Mouse (Mus musculus) limb, embryonic 12.5 days (tissue): ENCODE data around the gene Cbx7. TPM values are rescaled to one million over a fixed set of nuclear protein-coding genes. Genes with fewer than 3 reads are reported as not detected.

ENCODE experiments used
- ATAC-seq: fragments of 200-750 bp; cut with Nextera tagmentation; 2 replicates; pipeline ENCODE4 v1.8.0; 2017; ENCODE audit warnings: low read depth, moderate TSS enrichment; ENCODE audit not compliant: insufficient number of reproducible peaks, insufficient read depth, low FRiP score, low TSS enrichment
- H3K27ac ChIP-seq: fragments of 300-500 bp; sonication (generic); 2 replicates; pipeline ENCODE4 v1.5.1; 2016; ENCODE audit warnings: mild to moderate bottlenecking, moderate library complexity
- H3K27me3 ChIP-seq: fragments of 300-500 bp; sonication (generic); 2 replicates; pipeline ENCODE4 v1.6.1; 2016; ENCODE audit warnings: mild to moderate bottlenecking, moderate library complexity
- H3K36me3 ChIP-seq: fragments of 300-500 bp; sonication (generic); 2 replicates; pipeline ENCODE4 v1.6.1; 2016; ENCODE audit warnings: mild to moderate bottlenecking, moderate library complexity
- H3K4me1 ChIP-seq: fragments of 300-500 bp; sonication (generic); replicated peaks from 2 replicates; pipeline ENCODE4 v1.6.1; 2016
- H3K4me2 ChIP-seq: fragments of 300-500 bp; sonication (generic); 2 replicates; pipeline ENCODE4 v1.6.1; 2016; ENCODE audit warnings: mild to moderate bottlenecking, moderate library complexity
- H3K4me3 ChIP-seq: fragments of 300-500 bp; sonication (generic); replicated peaks from 2 replicates; pipeline ENCODE4 v1.5.1; 2016; ENCODE audit warnings: mild to moderate bottlenecking
- H3K9ac ChIP-seq: fragments of 300-500 bp; sonication (generic); replicated peaks from 2 replicates; pipeline ENCODE4 v1.6.1; 2016; ENCODE audit warnings: mild to moderate bottlenecking, moderate library complexity
- H3K9me3 ChIP-seq: fragments of 300-500 bp; sonication (generic); 2 replicates; pipeline ENCODE4 v1.6.1; 2016; ENCODE audit warnings: mild to moderate bottlenecking, moderate library complexity
- WGBS: fragments of 180-500 bp; shearing (Covaris S2); methylation state at CpG from one replicate; pipeline ENCODE4 v1.1.7; 2016; 5-methylcytosine and 5-hydroxymethylcytosine counted together
- polyA plus RNA-seq: library from polyadenylated mRNA; unstranded; fragments of >200 nt; fragmentation: Nextera tagmentation; extraction: Ambion mirVana; gene quantifications from 2 replicates; pipeline ENCODE4 v1.2.1, GENCODE M21; 2016

The Cbx7 gene
- polyA plus RNA-seq, 1 experiment from 2014 or later: 2.0 TPM

DNA sequence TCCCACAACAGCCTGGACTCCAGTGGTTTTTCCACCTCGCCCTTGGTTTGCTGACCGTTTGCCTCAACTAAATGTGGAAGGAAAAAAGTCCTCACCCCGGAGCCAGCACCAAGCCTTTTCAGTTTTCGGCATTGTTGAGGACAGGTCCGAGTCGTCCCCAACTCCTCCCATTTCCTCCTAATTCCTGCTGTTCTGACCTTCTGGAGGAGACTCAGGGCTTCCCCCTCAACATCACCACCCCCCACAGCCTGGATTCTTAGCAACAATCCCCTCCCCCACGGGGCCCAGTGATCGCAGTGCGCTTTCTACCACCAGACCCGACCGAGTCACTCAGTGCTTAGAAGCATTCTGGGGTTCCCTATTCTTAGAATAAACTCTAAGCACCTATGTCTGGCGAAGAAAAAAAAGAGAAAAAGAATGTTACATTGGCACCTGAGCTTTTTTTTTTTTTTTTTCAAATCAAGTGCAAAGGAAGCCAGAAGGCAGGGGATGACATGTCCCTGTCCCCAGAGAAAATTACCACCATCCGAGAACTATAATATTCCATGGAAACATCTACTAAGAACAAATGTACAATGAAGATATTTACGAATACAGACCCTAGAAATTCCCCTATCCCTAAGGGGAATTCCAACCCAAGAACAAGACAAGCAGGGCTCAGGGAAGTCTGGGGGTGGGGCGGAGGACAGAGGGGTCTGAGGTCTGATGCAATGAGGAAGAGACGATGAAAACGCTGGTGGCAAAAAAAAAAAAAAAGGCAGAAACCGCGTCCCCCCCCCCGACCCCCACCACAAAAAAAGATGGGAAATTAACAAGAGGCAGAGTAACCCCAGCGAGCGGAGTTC, 37.0 kb downstream of the Cbx7 start:
- Histone ChIP-seq H3K4me3 (peak overlapping the region; percentile 7; the same call in 1 of the 2 replicates), H3K9me3 (no peaks in the 10 kb centered on the region), H3K27ac (no peak overlapping the region), H3K4me1 (peaks cover 10% of the 10 kb centered on the region), H3K4me2 (peak overlapping the region; percentile 27), H3K36me3 (no peaks in the 10 kb centered on the region), H3K27me3 (peaks cover 62% of the 10 kb centered on the region), H3K9ac (no peak overlapping the region)
- no peak for ATAC-seq
- WGBS: under 1% methylated on average over 22 of the region's 22 CpGs

GRCm38 (mm10) chr15:79933052-79933669, 37.8 kb downstream of the Cbx7 start:
- peak overlapping the region; percentile 67 for H3K4me3 ChIP-seq

DNA sequence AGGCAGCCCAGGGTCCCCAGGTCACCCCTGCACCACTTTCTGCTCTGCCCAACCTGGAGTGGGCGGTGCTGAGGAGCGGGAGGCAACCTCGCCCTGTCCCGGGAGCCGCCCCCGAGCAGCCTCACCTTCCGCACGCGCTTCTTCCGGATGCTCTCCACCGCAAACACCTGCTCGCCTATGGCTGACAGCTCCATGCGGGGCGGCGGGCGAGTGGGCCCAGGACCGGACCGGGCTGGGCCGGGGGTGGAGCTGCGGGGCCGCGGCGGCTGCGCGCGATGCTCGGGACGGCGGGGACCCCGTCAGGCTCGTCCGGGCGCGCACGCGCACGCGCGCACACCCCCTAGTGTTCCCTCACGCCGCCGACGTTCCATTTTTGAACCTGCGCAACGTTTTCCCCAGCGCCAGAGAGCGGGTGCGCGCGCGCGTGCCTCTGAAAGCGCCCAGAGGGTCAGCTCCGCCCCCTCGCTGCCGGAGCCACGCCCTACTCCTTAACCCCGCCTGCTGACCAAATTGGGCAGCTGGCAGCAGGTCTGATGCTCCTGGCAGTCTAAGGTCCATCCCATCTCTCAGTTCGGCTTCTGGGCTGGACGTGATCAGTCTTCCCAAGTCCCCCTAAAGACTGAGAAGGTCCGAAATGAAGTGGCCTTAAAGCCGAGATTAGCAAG, 38.5 kb downstream of the Cbx7 start:
- WGBS: under 1% methylated on average over 62 of the region's 62 CpGs
- Histone ChIP-seq H3K9ac (peak overlapping the region; percentile 57), H3K4me1 (peaks cover 17% of the 10 kb centered on the region), H3K27me3 (peaks cover 65% of the 10 kb centered on the region), H3K4me3 (peak overlapping the region; percentile 67), H3K27ac (no peak overlapping the region), H3K36me3 (no peaks in the 10 kb centered on the region), H3K9me3 (no peaks in the 10 kb centered on the region), H3K4me2 (peak overlapping the region; percentile 93)
- peak; percentile 33 for ATAC-seq

More at GRCm38 (mm10) chr15:79933052-79933669, 37.8 kb downstream of the Cbx7 start:
- H3K4me2 ChIP-seq: peak overlapping the region; percentile 93
- WGBS: 5% methylated on average over 22 of the region's 22 CpGs
- H3K36me3 ChIP-seq: no peaks in the 10 kb centered on the region
- no peak for ATAC-seq
- no peaks in the 10 kb centered on the region for H3K9me3 ChIP-seq
- peaks cover 11% of the 10 kb centered on the region for H3K4me1 ChIP-seq
- no peak overlapping the region for H3K27ac ChIP-seq
- H3K27me3 ChIP-seq: peaks cover 65% of the 10 kb centered on the region
- H3K9ac ChIP-seq: no peak overlapping the region

- Histone ChIP-seq H3K9me3 (no peaks in the 10 kb centered on the region), H3K9ac (no peak overlapping the region), H3K4me3 (peak overlapping the region; percentile 67), H3K36me3 (no peaks in the 10 kb centered on the region), H3K4me1 (peaks cover 22% of the 10 kb centered on the region), H3K27ac (no peak overlapping the region), H3K27me3 (peaks cover 65% of the 10 kb centered on the region), H3K4me2 (peak overlapping the region; percentile 93)
- ATAC-seq: no peak
- 14% methylated on average over 13 of the region's 13 CpGs for WGBS
These were observed 39.3 kb downstream of the Cbx7 start for GRCm38 (mm10) chr15:79931496-79932141.

- Histone ChIP-seq H3K9me3 (no peaks in the 10 kb centered on the region), H3K27me3 (peaks cover 59% of the 10 kb centered on the region), H3K4me1 (peaks cover 22% of the 10 kb centered on the region; the same call in 1 of the 2 replicates), H3K27ac (no peak overlapping the region), H3K4me2 (no peak overlapping the region), H3K36me3 (no peaks in the 10 kb centered on the region), H3K9ac (no peak overlapping the region), H3K4me3 (no peak overlapping the region)
- WGBS: 84% methylated on average over 3 of the region's 3 CpGs
- no peak for ATAC-seq
These were observed 41.2 kb downstream of the Cbx7 start for GRCm38 (mm10) chr15:79929734-79930133.

GRCm38 (mm10) chr15:79928736-79929135, 42.2 kb downstream of the Cbx7 start:
- ATAC-seq: no peak
- WGBS: 74% methylated on average over 2 of the region's 2 CpGs
- H3K27me3 ChIP-seq: peaks cover 49% of the 10 kb centered on the region

GRCm38 (mm10) chr15:79928316-79928715, 42.6 kb downstream of the Cbx7 start:
- WGBS: 91% methylated on average over 3 of the region's 3 CpGs
- peak overlapping the region; percentile 58 for H3K4me3 ChIP-seq
- H3K4me2 ChIP-seq: peak overlapping the region; percentile 76
- H3K9ac ChIP-seq: no peak overlapping the region
- ATAC-seq: no peak
- H3K27me3 ChIP-seq: peaks cover 45% of the 10 kb centered on the region
- H3K9me3 ChIP-seq: no peaks in the 10 kb centered on the region
- H3K4me1 ChIP-seq: peaks cover 13% of the 10 kb centered on the region; the same call in 1 of the 2 replicates
- H3K36me3 ChIP-seq: no peaks in the 10 kb centered on the region
- H3K27ac ChIP-seq: peak overlapping the region; percentile 53; the same call in 1 of the 2 replicates

More at GRCm38 (mm10) chr15:79928736-79929135, 42.2 kb downstream of the Cbx7 start:
- Histone ChIP-seq H3K4me3 (no peak overlapping the region), H3K4me1 (peaks cover 17% of the 10 kb centered on the region; the same call in 1 of the 2 replicates), H3K36me3 (no peaks in the 10 kb centered on the region), H3K4me2 (no peak overlapping the region), H3K9ac (no peak overlapping the region), H3K9me3 (no peaks in the 10 kb centered on the region), H3K27ac (no peak overlapping the region)

- Histone ChIP-seq H3K36me3 (no peaks in the 10 kb centered on the region), H3K27me3 (peaks cover 38% of the 10 kb centered on the region), H3K9me3 (no peaks in the 10 kb centered on the region), H3K4me2 (peak overlapping the region; percentile 76), H3K9ac (peak overlapping the region; percentile 60), H3K4me3 (peak overlapping the region; percentile 58), H3K27ac (peak overlapping the region; percentile 64), H3K4me1 (peaks cover 12% of the 10 kb centered on the region; the same call in 1 of the 2 replicates)
- ATAC-seq: peak; percentile 84
- WGBS: under 1% methylated on average over 29 of the region's 29 CpGs
These were observed 43.2 kb downstream of the Cbx7 start for GRCm38 (mm10) chr15:79927637-79928122.

DNA sequence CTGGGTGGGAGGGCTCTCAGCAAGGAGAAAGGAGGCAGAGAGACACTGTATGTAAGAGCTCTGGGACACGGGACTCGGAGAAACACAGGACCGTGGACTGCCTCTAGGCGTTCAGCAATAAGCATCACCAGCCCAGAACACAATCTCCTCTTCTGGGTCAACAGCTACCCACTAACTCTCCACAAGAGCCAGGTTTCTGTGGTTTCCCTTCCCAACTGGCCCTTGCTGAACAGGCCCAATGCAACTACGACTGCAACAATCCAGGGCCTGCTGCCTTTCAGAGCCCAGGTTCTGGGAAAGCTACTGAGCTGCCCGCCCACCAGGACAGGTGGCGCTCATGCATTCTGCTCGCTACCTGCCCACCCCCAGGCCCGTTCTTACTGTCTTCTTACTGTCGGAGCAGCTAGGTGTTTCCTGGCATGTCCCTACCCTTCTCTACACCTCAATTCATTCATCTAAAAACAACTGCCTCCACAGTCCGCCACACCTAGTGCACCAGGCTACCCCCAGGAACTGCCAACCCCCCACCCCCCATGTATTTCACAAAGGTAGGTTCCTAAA, 44.0 kb downstream of the Cbx7 start:
- Histone ChIP-seq H3K9me3 (no peaks in the 10 kb centered on the region), H3K4me2 (peak overlapping the region; percentile 76), H3K27me3 (peaks cover 31% of the 10 kb centered on the region), H3K27ac (peak overlapping the region; percentile 64), H3K4me1 (peaks cover 12% of the 10 kb centered on the region; the same call in 1 of the 2 replicates), H3K9ac (peak overlapping the region; percentile 60; the same call in 1 of the 2 replicates), H3K36me3 (no peaks in the 10 kb centered on the region), H3K4me3 (peak overlapping the region; percentile 58)
- no peak for ATAC-seq
- WGBS: 69% methylated on average over 11 of the region's 11 CpGs

GRCm38 (mm10) chr15:79919787-79920186, 51.1 kb downstream of the Cbx7 start:
- Histone ChIP-seq H3K9me3 (no peaks in the 10 kb centered on the region), H3K4me1 (no peaks in the 10 kb centered on the region), H3K36me3 (no peaks in the 10 kb centered on the region), H3K4me3 (no peak overlapping the region), H3K27me3 (no peaks in the 10 kb centered on the region), H3K27ac (no peak overlapping the region), H3K9ac (no peak overlapping the region), H3K4me2 (no peak overlapping the region)
- WGBS: 65% methylated on average over 2 of the region's 2 CpGs
- ATAC-seq: no peak
